Mouse (Mus musculus) B cell, adult 2 months (primary cell): ENCODE measurements around the gene C1qb.

Source experiments
- DNase-seq, 2 experiments: peaks; one replicate each; pipeline ENCODE4 v3.0.0; 2022

Gene C1qb

DNA sequence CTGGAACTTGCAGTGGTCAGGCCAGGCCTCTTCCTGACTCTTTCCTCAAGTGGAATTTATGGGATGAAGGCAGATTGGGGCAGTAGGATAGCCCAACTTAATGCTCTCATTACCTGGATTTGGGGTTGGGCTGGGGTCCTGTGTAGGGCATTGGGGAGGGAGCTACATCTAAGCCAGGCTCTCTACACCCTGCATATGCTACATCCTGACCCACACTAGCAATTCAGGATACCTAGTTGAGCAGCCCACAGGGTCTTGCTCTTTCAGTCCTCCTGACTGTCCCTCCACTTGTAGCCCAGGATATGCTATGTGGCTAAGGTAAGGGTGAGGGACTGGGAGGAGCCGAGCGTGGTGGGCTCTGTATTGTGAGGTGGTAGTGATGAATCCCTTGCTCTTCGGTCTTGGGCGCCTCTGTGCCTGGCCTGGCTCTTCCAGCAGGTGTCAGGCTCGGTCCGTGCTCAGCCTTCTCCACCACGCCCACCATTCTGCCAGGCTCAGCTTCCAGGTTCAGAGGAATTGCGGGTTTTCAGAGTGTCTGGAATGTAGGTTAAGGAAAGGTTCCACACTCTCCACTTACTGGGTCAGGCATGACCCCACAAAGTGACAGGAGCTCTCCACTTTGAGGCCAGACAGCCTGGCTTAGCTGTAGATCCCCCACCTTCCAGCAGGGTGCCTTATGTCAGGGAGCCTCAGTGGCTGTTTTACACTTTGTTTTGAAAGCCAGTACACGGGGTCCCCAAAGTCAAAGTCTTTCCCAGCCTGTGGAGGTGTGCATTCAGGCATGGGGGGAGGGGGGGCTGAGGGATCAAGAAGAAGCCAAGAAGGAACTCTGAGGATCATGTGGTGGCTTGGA, 7.9 kb upstream of the C1qb start:
- no peak for DNase-seq

DNA sequence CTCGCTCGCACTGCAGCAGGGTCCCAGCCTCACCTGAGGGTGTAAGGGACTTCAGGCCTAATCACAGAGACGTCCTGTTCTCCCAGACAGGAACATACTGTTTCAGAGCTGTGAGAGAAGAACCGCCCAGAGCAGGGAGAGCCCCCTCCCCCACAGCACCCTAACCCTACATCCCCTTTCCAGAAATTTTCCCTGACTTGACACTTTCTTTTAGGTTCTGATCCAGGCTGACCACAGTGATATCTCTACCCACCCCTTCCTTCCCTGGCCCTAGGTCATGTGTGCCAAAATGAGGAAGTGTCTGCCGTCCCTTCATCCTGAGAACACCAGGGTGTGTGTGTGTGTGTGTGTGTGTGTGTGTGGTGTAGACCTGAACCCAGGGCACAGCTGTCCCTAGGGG, 6.8 kb upstream of the C1qb start, which contains the start of gene C1qc:
Gene C1qc (minus strand): TSS at position 255 of the 400 bp plus-strand sequence.
- DNase-seq: no peak

DNA sequence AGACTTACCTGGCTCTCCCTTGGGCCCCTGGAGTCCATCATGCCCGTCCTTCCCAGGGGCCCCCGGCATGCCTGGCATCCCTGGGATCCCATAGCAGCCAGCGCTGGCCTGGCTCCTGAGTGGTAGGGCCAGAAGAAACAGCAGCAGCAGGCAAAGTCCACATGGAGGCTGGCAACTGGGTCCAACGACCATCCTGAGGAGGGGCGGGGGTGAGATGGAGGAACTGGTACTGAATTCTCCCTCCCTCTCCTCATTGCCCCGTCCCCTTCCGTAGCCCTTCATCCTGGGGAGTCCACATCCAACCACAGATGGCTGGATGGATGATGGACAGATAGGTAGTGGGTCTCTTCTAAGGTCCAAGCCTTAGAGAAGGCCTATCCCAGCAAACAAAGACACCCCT, 6.4 kb upstream of the C1qb start:
- no peak for DNase-seq

DNA sequence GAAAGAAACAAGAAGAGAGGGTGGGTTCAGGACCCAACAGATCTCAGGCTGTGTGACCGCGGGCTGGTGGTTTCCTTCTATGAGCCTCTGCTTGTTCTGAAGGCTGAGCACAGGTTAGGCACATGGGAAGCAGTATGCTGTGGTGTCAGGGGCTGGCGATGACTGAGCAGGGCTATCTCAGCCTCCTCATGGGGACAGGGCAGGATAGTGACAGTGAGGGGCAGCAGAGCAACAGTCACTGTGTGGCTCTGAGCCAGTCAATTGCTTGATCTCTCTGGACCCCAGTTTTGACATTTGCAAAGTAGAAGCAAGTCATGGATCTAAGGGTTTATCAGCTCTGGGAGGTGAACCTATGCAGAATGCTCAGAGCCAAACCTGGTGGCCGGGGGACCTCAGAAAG, 5.1 kb upstream of the C1qb start:
- DNase-seq: no peak

DNA sequence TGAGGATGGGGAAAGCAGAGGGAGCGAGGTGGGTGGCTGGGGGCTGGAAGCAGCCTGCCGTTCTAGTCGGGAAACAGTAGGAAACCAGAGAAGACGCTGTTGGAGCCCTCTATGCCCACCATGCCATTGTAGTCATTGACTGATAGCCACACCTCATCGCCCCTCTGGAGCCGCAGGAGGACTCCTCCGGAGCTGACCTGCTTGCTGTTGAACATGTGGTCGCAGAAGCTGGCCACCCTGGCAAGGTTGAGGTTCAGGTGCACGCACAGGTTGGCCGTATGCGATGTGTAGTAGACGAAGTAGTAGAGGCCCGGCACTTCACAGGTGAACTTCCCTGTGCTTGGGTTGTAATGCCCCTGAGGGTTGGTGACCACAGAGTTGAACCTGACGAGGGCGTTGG, 4.0 kb upstream of the C1qb start:
- DNase-seq: no peak

DNA sequence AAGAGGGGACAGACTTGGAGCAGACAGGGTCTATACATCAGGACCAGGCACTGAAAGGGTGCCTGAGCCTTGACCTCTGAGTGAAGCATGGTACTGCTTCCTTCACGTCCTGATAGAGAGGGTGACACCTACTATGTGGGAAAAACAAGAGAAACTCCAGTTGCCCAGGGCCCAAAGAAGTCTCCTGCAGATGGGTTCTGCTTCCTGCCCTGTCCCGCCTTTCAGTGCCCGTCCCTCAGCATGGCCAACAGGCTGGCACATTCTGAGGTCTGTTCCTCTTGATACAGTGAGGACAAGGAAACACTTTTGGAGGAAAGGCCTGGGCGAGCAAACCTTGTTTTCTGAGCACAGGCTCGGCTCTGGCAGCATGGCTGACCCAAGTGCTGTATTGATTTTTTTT, 1.7 kb upstream of the C1qb start:
- DNase-seq: no peak

DNA sequence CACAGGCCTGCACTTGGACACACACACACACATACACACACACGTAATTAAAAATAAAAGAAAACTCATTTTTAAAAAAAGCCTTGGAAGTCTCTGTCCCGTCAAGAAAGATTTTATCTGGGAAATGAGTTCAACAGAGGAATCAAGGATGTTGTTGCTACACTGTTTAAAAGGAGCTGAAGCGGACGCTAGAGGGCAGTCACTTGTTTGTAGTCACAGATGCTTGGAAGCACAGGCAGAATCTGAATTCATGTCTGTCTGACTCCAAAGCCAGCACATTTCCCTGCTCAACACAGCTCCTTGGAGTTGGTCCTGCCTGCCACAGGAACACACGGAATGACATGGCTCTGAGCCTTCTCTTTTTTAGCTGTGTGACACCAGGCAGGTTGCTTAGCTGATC, 7.4 kb downstream of the C1qb start:
- DNase-seq: no peak

DNA sequence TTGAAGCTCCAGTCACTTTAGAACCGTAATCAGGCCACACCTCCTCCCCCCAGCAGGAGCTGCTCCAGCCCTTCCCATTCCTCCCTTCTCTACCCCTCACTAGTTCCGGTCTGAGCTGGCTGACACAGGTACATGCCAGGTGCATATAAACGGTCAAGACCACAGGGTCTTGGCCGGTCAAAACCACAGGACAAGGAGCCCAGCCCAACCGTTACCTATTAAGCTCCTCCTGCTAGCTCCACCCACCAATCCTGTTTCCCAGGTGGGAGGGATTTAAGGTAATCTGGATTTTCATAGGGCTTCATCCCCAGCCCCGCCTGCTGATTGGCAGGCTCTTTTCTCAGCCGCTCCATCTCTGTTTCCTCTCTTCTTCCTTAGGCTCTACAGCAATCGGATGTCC, 7.8 kb downstream of the C1qb start:
- no peak for DNase-seq

DNA sequence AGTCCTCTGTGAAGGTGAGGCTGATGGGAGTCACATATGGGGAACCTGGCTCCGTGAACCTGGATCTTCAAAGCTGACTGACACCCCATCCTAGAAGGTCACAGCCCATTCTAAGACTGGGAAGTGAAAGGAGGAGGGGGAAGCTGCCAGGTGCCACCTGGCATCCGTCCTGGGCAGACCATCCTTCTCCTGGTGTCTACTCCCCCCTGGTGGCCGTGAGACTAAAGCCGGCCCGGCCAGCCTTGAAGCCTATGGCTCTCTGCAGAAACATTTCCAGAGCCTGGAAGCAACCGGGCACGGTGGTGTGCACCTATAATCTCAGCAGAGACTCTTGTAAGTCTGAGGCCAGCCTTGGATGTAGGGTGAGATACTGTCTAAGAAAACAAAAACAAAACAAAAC, 9.0 kb downstream of the C1qb start:
- DNase-seq: peak; percentile 5 to 7

DNA sequence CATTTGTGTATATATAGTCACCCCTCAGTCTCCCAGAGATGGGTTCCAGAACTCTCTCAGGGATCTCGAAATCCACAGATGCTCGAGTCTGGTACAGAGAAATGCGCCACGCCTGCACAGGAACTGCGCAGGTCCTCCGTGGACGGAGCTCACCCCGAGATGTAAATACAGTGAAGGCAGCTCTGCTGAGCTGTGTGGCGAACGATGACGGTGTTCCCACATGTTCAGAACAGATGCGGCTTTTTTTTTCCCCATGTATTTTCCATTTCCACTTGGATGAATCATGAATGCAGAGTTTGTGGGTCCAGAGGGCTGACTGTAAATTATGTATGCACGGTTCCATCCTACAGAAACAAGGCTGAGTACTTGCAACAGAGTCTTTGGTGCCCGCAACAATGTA, 11.0 kb downstream of the C1qb start:
- no peak for DNase-seq

DNA sequence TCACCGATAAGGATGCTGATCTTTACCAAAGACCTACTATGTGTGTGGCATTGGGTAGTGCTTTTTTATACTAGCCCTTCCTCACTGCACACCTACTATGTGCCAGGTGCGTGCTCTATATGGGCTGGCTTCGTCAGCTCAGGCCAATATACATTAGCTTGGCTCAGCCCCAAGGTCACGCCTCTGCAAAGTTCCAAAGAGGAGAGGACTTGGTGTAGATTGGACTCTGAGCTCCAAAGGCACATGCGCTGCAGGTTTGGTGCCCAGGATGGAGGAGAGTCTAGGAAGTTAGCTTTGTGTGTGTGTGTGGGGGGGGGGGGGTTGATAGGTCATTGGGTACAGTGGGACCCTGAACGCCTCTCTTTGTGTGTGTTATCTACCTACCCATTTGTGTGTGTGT, 17.6 kb downstream of the C1qb start:
- no peak for DNase-seq

DNA sequence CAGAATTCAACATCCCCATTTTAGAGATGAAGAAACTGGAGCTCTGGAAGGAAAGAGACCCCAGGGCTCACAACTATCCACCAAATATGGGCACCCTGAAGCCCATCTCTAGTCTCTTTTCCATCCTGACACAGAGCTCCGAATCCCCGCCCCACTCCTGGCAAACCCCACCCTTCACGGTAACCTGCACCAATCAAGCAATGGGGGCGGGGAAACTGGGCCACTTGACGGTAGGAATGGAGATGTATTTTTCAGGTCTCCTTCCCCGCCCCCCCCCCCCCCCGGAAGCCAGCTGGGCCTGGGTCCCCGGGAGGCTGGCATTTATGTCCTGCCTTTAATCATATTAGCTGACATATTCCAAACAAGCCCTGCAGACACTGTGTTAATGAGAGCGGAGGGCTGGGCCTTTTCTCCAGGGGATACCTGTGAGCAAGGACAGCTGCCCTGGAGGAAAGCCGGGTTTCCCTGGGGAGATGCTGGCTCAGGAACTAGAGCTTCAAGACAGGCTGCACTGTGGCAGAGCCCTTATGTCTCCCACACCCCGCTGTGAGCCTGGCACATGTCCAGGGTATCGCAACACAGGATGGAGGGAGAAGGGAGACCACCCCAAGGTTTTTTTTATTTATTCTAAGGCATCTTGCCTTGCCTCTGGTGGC, 18.2 kb downstream of the C1qb start:
- no peak for DNase-seq

DNA sequence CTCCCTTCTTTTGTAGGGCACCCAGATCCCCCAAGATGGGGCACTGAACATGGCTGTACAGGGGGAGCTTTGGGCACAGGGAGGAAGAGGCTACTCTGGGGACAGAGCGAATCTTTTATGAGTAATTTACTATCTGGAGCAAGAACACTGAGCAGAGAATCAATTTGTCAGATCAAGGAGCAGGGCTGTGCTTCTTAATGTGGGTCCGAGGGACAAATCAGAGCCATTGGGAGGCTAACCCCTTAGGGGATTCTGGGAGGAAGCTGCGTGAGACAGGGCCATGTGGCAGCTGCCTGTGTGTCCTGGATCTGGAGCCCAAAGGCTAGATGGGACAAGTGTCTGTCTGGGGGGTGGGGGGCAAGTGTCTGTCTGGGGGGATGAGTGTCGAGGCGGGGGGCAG, 20.5 kb downstream of the C1qb start:
- DNase-seq: no peak

DNA sequence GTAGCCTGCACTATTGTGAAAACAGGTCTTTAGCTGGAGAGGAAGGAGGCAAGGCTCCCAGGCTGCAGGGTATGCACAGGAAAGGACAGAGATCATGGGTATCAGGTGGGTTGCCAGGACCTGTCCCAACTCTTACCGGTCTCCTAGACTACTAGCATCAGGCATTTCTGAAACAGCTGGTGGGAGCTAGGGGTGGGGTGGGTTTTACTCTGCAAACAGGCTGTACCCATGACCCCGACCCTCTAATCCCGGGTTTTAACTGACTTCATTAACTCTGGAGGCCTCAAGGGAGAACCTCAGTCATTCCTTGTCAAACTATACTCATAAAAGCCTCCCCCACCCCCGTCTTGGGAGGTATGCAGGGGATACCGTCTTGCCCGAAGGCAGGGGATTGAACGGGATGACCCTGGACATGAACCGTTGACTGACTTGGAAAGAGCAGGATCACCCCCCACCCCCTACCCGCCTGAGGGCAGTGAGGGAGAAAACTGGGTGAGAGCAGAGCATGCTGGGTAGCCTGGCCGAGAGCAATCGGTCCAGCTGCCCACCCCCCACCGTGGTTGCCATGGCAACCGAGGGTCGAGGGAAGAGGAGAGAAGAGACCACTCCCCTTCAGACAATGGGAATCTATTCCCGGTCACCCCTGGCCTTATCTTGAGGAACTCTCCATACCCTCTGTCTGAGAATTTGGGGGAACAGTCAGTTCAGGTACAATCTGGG, 21.1 kb downstream of the C1qb start:
- no peak for DNase-seq

DNA sequence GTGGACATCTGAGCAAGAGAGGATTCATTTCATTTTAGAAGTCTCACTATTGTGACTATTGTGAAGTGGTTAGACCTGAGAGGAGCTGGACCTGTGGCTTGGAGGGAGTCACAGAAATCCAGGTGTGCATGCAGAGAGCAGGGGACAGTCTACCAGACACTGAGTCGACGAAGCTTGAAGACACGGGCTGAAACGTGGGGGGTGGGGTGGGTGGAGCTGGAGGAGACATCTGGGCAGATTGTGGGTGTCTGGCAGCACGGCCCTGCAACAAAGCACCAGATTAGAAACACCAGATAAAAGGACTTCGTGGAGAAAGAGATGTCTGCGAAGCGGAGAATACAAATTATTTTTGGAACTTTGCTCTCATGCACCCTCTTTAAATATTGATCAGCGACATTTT, 22.5 kb downstream of the C1qb start:
- no peak for DNase-seq

DNA sequence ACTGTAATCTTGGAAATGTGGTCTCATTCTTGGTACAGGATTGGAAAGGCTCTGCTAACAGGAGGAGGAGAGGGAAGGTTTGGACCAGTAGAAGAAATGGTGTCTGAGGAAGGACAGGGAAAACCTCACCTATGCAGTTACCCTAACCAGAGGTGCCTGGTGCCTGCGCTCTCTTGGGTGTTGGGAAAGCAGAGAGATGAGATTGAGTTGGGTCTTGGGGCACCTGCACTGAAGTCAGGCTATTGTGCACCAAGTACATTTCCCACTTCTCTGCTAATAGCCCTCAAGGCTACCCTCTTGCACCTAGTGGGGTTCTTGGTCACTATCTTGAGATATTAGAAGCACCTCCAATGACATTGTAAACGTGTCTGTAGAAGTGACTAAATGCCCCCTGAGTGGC, 23.6 kb downstream of the C1qb start:
- no peak for DNase-seq

DNA sequence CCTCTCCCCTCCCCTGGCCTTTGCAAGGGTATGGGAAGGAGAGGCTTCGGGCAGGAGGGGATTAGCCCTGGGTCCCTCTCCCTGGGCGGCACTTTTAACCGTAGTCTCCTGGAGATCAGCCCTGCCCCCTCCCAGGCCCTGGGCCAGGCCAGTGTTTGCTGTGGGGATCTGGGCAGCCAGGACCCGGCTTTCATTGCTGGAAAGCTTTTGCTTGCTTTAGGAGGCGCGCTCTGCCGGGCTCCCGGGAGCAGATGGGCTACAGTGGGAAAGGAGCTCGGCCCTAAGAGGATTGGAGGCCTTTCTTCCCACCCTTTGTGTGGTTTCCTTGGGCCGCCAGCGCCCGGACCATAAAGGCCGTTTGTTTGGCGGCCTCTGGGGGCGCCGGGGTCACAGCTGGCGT, 24.2 kb downstream of the C1qb start:
- no peak for DNase-seq

DNA sequence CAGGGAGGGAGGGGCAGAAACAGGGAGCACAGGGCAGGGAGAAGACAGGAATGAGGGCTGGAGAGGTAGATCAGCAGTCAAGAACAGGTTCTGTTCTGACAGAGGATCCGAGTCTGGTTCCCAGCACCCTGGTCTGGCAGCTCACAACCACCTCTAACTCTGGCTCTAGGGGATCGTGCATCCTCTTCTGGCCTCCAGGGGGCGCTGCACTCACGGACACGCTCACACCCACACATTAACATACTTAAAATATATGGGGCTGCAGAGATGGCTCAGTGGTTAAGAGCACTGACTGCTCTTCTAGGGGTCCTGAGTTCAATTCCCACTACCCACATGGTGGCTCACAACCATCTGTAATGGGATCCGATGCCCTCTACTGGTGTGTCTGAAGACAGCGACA, 26.0 kb downstream of the C1qb start:
- DNase-seq: no peak

DNA sequence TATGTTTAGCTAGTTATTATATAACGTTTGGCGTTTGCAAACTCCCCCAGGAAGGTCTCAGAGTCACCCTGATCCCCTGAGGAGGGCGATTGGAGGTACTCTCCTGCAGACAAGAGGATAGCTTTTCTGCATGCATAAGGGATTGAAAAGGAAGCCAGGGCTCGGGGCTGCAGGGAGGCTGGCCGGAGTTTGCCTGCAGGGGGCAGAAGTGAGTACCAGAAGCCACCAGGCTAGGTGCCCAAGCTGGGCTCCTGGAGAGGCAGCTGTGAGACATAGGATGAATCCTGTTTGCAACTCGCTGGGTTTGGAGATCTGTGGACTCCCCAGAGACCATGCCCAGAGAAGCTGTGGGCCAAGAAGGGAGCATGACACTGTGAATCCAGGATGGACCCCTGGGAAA, 30.9 kb downstream of the C1qb start:
- DNase-seq: no peak

DNA sequence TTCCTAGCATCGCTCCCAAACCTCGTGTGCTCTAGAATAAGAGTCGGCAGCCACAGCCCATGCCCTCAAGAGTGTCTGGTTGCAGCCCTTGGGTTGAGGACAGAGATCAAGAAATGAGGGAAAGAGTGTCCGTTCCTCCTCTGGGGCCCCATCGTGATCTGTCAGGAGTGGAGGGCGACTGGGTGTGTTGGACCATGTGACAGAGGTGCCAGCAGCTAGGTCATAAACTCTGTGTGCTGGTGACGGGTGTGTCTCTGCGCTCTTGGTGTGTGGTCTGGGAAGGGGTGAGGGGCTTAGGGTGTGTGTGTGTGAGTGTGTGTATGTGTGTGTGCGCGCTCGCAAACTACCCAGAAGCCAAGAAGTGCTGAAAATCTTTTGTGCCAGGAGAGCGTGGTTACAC, 33.0 kb downstream of the C1qb start:
- no peak for DNase-seq

DNA sequence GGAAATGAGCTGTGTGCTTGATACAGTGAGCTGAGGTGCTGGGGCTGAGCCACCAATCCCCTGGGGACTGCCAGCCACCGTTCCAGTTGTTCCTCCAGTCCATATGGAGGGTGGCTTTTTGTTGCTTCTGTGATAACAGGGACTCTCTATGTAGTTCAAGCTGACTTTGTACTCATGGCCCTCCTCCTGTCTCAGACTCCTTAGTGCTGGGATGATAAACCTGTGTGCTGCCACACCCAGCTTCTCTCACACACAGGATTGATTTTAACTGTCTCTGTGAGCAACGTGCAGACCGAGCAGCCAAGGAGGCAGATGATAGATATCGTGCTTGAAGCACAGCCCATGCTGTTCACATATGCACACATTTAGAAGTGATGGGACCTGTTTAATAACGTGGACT, 33.9 kb downstream of the C1qb start:
- DNase-seq: no peak

DNA sequence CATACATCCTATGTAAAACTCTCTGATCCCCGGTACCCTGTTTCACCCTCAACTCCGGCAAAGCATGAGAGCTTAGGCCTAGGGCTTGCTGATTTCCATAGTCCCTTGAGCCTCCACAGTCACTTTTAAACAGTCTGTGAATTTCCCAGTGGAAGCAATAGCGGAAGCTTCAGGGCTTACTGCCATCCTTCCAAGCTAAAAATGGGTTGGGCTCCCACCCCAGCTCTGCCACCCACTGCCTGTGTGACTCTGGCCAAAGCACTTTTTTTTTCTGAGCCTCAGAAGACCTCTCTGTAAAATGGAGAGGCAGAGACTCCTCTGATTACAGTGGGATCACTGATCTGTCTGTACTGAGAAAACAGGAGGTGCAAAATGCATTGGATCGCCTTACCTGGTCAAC, 37.4 kb downstream of the C1qb start:
- no peak for DNase-seq

DNA sequence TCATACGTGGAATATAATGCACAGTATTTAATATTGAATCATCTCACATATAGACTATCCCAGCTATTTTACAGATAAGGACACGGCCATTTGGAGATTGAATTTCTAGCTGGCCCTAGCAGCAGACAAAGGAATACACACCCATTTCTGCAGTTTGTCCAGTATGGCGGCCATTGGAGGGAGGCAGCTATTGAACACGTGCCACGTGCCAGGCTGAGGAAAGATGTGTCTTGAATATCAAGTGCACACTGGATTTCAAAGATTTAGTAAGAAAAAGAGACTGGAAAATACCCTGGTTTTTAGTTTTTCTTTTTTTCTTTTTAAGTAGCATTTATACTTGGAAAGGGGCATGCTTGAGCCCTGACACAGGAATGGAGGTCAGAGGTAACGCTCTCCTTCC, 38.8 kb downstream of the C1qb start:
- DNase-seq: no peak

DNA sequence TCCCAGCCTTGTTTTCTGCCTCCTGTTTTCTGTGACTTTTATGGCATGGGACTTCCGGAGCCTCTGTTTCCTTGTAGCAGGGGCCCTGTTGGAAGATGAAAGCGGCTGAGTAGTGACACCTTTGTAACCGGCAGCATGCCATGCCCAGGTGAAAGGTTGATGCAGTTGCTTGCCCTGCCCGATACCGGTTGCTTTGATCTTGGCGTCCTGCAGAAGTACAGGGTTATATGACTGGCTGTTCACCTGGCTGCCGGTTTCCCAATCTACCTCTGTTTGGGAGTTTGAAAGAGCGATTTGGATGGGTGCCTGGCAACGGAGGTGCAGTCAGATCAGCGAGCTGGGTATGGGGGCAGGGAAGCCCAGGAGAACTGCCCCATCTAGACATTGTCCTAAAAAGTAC, 43.2 kb downstream of the C1qb start:
- DNase-seq: no peak
